Mouse (Mus musculus) myocyte (in vitro differentiated cells): ENCODE results near the gene Ptk7.

ENCODE experiments used
- CEBPB ChIP-seq: IDR thresholded peaks from 2 replicates; pipeline ENCODE4 v1.6.1; 2011; ENCODE audit warnings: mild to moderate bottlenecking, moderate library complexity; ENCODE audit not compliant: poor library complexity, insufficient read depth, severe bottlenecking
- E2F4 ChIP-seq: IDR thresholded peaks from one replicate; pipeline ENCODE4 v1.6.1; 2011; ENCODE audit warnings: mild to moderate bottlenecking, control low read depth, moderate library complexity; ENCODE audit not compliant: insufficient read depth
- MAX ChIP-seq: IDR thresholded peaks from one replicate; pipeline ENCODE4 v1.6.1; 2011; ENCODE audit warnings: low read depth, mild to moderate bottlenecking, control low read depth
- MYOG ChIP-seq, 3 experiments: IDR thresholded peaks; one replicate each; pipeline ENCODE4 v1.6.1; 2011; ENCODE audit warnings: control low read depth in 2 of 3, low read depth in 2 of 3, mild to moderate bottlenecking in 2 of 3; ENCODE audit not compliant: insufficient read length in 2 of 3, control insufficient read depth in 1 of 3, insufficient read depth in 1 of 3
- POLR2A ChIP-seq: IDR thresholded peaks from one replicate; pipeline ENCODE4 v1.6.1; 2011; ENCODE audit warnings: low read depth, mild to moderate bottlenecking, control low read depth, moderate library complexity; ENCODE audit not compliant: insufficient read length
- POLR2AphosphoS2 ChIP-seq: IDR thresholded peaks from one replicate; pipeline ENCODE4 v1.6.1; 2011; ENCODE audit warnings: low read depth, control low read depth; ENCODE audit not compliant: insufficient read length
- TCF12 ChIP-seq: IDR thresholded peaks from one replicate; pipeline ENCODE4 v1.6.1; 2011; ENCODE audit warnings: mild to moderate bottlenecking, control low read depth; ENCODE audit not compliant: poor library complexity, insufficient read depth, severe bottlenecking
- USF1 ChIP-seq: IDR thresholded peaks from one replicate; pipeline ENCODE4 v1.6.1; 2011; ENCODE audit warnings: low read depth, mild to moderate bottlenecking, control low read depth, moderate library complexity

GRCm38 (mm10) chr17:46559146-46559545 lies 70.2 kb downstream of the Ptk7 start:
- TF ChIP-seq USF1 (no peak), POLR2A (no peak), CEBPB (no peak), E2F4 (no peak), TCF12 (no peak), MYOG (IDR thresholded peaks at IDR 0.05; ENCODE audit: control insufficient read depth in 1 of 3, insufficient read depth in 1 of 3, insufficient read length in 2 of 3, low read depth in 2 of 3) (no peak), MAX (no peak), POLR2AphosphoS2 (no peak)
